In the genomic region with DNA sequence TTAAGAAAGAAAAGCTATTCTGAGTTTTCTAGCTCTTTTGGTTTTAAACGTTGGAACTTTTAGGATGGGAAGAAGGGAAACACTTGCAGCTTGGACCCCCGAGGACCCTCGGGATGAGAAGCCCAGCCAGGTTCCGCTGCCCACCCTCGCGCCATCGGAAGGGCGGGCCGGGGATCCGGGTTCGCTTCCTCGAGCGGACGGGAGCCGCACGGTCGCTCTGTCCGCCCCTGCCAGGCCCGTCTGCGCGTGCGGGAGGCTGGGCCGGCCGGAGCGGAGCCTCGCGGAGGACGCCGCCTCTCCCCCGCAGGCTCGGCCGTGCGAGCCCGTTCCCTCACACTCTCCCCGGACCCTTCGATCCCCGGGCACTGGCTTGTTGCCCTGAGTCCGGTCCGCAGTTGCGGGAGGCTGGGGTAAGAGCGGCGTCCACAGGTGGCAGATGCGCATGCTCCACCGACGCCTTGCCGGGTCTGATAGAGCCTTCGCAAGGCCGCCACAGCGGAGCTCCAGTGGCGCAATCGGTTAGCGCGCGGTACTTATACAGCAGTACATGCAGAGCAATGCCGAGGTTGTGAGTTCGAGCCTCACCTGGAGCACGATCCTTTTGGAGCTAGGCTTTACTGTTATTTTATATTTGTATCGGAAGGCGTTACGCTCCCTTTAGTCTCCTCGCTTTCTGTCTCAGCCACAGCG, we compare ENCODE assay signal across 8 mouse cellular contexts. TPM values are rescaled to one million over a fixed set of nuclear protein-coding genes. Genes with fewer than 3 reads are reported as not detected.
A peak's percentile ranks its signal among the peaks of the same experiment; 100 is the strongest.
DNase-seq lines count a peak whose midpoint lies in the region; ATAC-seq and TF ChIP-seq lines count a peak whose summit lies in the region.

No protein-coding gene starts in this region.

- peak overlapping the region; percentile 57 for H3K4me3 ChIP-seq in C2C12 (ENCODE audit: insufficient read depth, poor library complexity, severe bottlenecking)
- peak overlapping the region; percentile 95 for H3K4me3 ChIP-seq in erythroblast, embryonic 14.5 days (replicated peaks)
- peak overlapping the region; percentile 80 for H3K4me3 ChIP-seq in heart, embryonic 13.5 days
- peak overlapping the region; percentile 79 for H3K4me3 ChIP-seq in liver, embryonic 12.5 days
- peak overlapping the region; percentile 80 for H3K4me3 ChIP-seq in stomach, embryonic 15.5 days (replicated peaks)

- no peak for TF ChIP-seq CTCF in C2C12 (IDR thresholded peaks at IDR 0.05; ENCODE audit: control insufficient read depth, insufficient read depth, insufficient read length)
- no peak for TF ChIP-seq CTCF in brain, embryonic 14.5 days (IDR thresholded peaks at IDR 0.05; ENCODE audit: borderline replicate concordance, extremely low read depth, insufficient read depth, insufficient read length)

- no peaks in the 10 kb centered on the region for H3K36me3 ChIP-seq in C2C12 (ENCODE audit: control insufficient read depth, insufficient read depth)
- H3K36me3 ChIP-seq in erythroblast, embryonic 14.5 days (ENCODE audit: control insufficient read depth), result no peaks in the 10 kb centered on the region
- H3K36me3 ChIP-seq in heart, embryonic 13.5 days, result no peaks in the 10 kb centered on the region
- H3K36me3 ChIP-seq in liver, embryonic 12.5 days, result no peaks in the 10 kb centered on the region
- H3K36me3 ChIP-seq in stomach, embryonic 15.5 days, result no peaks in the 10 kb centered on the region

- H3ac ChIP-seq in C2C12 (ENCODE audit: control insufficient read depth, insufficient read length, low read depth), result peak overlapping the region; percentile 97

- peak; percentile 98 for DNase-seq in brain, embryonic 14.5 days (ENCODE audit: low read depth)
- DNase-seq in kidney, postnatal 10 days, result peak; percentile 97
- DNase-seq in natural killer cell, adult 2 months (ENCODE audit: low spot score in 2 of 2), result peak; percentile 91 to 95

- under 1% methylated on average over 62 of the region's 62 CpGs for WGBS in heart, embryonic 13.5 days
- WGBS in liver, embryonic 12.5 days (ENCODE audit: insufficient replicate concordance), result under 1% methylated on average over 61 of the region's 62 CpGs
- under 1% methylated on average over 62 of the region's 62 CpGs for WGBS in stomach, embryonic 15.5 days

- TF ChIP-seq POLR2A in brain, embryonic 14.5 days (IDR thresholded peaks at IDR 0.05; ENCODE audit: borderline replicate concordance, extremely low read depth, insufficient read depth, insufficient read length, poor library complexity, severe bottlenecking), result 0 out of 2 replicates have a peak, but pooled peaks have one; percentile 22

- peak overlapping the region; percentile 86 for H3K27ac ChIP-seq in heart, embryonic 13.5 days (replicated peaks)
- peak overlapping the region; percentile 91 for H3K27ac ChIP-seq in liver, embryonic 12.5 days
- peak overlapping the region; percentile 95 for H3K27ac ChIP-seq in stomach, embryonic 15.5 days

- H3K79me2 ChIP-seq in C2C12 (ENCODE audit: control insufficient read depth, insufficient read depth), result no peaks in the 10 kb centered on the region

- H3K4me2 ChIP-seq in heart, embryonic 13.5 days, result peak overlapping the region; percentile 78
- peak overlapping the region; percentile 94 for H3K4me2 ChIP-seq in liver, embryonic 12.5 days
- H3K4me2 ChIP-seq in stomach, embryonic 15.5 days, result peak overlapping the region; percentile 83

- peak; percentile 85 for ATAC-seq in heart, embryonic 13.5 days (ENCODE audit: extremely low read depth, insufficient number of reproducible peaks, low FRiP score, low TSS enrichment)
- ATAC-seq in liver, embryonic 12.5 days, result peak; percentile 88
- peak; percentile 93 for ATAC-seq in stomach, embryonic 15.5 days (ENCODE audit: insufficient read depth, low FRiP score, low read depth)

- H3K4me1 ChIP-seq in erythroblast, embryonic 14.5 days (ENCODE audit: control insufficient read depth), result peaks cover 69% of the 10 kb centered on the region
- H3K4me1 ChIP-seq in heart, embryonic 13.5 days, result peaks cover 6% of the 10 kb centered on the region
- peaks cover 50% of the 10 kb centered on the region for H3K4me1 ChIP-seq in liver, embryonic 12.5 days
- H3K4me1 ChIP-seq in stomach, embryonic 15.5 days, result peaks cover 8% of the 10 kb centered on the region; the same call in 1 of the 2 replicates

- no peaks in the 10 kb centered on the region for H3K79me3 ChIP-seq in C2C12 (ENCODE audit: low read depth)

- H3K9me3 ChIP-seq in erythroblast, embryonic 14.5 days (ENCODE audit: control insufficient read depth, low read length), result no peaks in the 10 kb centered on the region; the same call in 1 of the 2 replicates
- no peaks in the 10 kb centered on the region for H3K9me3 ChIP-seq in heart, embryonic 13.5 days
- no peaks in the 10 kb centered on the region for H3K9me3 ChIP-seq in liver, embryonic 12.5 days (replicated peaks)
- H3K9me3 ChIP-seq in stomach, embryonic 15.5 days, result no peaks in the 10 kb centered on the region

- peak overlapping the region; percentile 91 for H3K9ac ChIP-seq in heart, embryonic 13.5 days
- peak overlapping the region; percentile 89 for H3K9ac ChIP-seq in liver, embryonic 12.5 days
- H3K9ac ChIP-seq in stomach, embryonic 15.5 days, result peak overlapping the region; percentile 83

- no peaks in the 10 kb centered on the region for H3K27me3 ChIP-seq in C2C12 (ENCODE audit: control insufficient read depth, insufficient read depth, insufficient read length)
- H3K27me3 ChIP-seq in erythroblast, embryonic 14.5 days (ENCODE audit: control insufficient read depth), result peaks cover 17% of the 10 kb centered on the region
- 0 out of 2 replicates have a peak, but pooled peaks cover 8% of the 10 kb centered on the region for H3K27me3 ChIP-seq in heart, embryonic 13.5 days (replicated peaks)
- peaks cover 10% of the 10 kb centered on the region; the same call in 1 of the 2 replicates for H3K27me3 ChIP-seq in liver, embryonic 12.5 days (replicated peaks)
- H3K27me3 ChIP-seq in stomach, embryonic 15.5 days (replicated peaks), result no peaks in the 10 kb centered on the region

TF ChIP-seq in C2C12, 6 proteins besides CTCF, POLR2A, EP300 and RAD21:
- TF ChIP-seq USF1 (IDR thresholded peaks at IDR 0.05; ENCODE audit: low read depth) (peak; percentile 8), MYOG (IDR thresholded peaks at IDR 0.05; ENCODE audit: control insufficient read depth, extremely low read depth, insufficient read length) (no peak), CEBPB (IDR thresholded peaks at IDR 0.05; ENCODE audit: low read depth) (peak; percentile 83), MAX (IDR thresholded peaks at IDR 0.05) (no peak), FOSL1 (IDR thresholded peaks at IDR 0.05; ENCODE audit: insufficient read depth, low read length, poor library complexity, severe bottlenecking) (no peak), MYOD1 (IDR thresholded peaks at IDR 0.05; ENCODE audit: control insufficient read depth, insufficient read length, low read depth) (peak; percentile 15)

RNA-seq across cellular contexts. Expression of a gene that starts 13.8 kb away (rescaled TPM):
- polyA plus RNA-seq in C2C12 (2012; fragmentation: generic; extraction: Trizol), result not detected
- 0.08 and 0.10 TPM in 2 replicates for polyA plus RNA-seq in brain, embryonic 14.5 days (2012; rRNA removed)
- 0.12 TPM in 1 of 2 replicates, not detected in the other for polyA plus RNA-seq in erythroblast, embryonic 14.5 days (2012)
- polyA plus RNA-seq in heart, embryonic 13.5 days (2015; fragmentation: Nextera tagmentation; extraction: Ambion mirVana), result 0.19 and 1.3 TPM in 2 replicates
- 7.1 and 7.7 TPM in 2 replicates for polyA plus RNA-seq in liver, embryonic 12.5 days (2016; fragmentation: Nextera tagmentation; extraction: Ambion mirVana)
- 2.1 and 5.9 TPM in 2 replicates for polyA plus RNA-seq in stomach, embryonic 15.5 days (2015; fragmentation: Nextera tagmentation; extraction: Ambion mirVana)

Comparison
In these comparisons a context has a peak if more than half of its experiments do, and no peak if none do; other contexts are left out.
1. Peak in every context shown above with its lines: DNase-seq, ATAC-seq, H3K4me3 ChIP-seq and H3K27ac ChIP-seq.